Comparison of ENCODE assay signal across 8 mouse cellular contexts in genomic region chr19:60608766-60609165, GRCm38 (mm10). TPM values are rescaled to one million over a fixed set of nuclear protein-coding genes. Genes with fewer than 3 reads are reported as not detected.
DNase-seq lines count a peak whose midpoint lies in the region; ATAC-seq and TF ChIP-seq lines count a peak whose summit lies in the region.

No protein-coding gene starts in this region.

- no peak overlapping the region for H3K4me3 ChIP-seq in forebrain, postnatal 0 days (ENCODE audit: low read depth, low read length)
- H3K4me3 ChIP-seq in forebrain, embryonic 12.5 days (replicated peaks), result no peak overlapping the region
- no peak overlapping the region for H3K4me3 ChIP-seq in spleen, adult 2 months (ENCODE audit: extremely low read depth, insufficient read depth, insufficient read length)

- H3K4me2 ChIP-seq in forebrain, postnatal 0 days (ENCODE audit: low read depth), result no peak overlapping the region
- no peak overlapping the region for H3K4me2 ChIP-seq in forebrain, embryonic 12.5 days

- ATAC-seq in forebrain, postnatal 0 days, result no peak
- no peak for ATAC-seq in forebrain, embryonic 12.5 days (ENCODE audit: low FRiP score)

- no peaks in the 10 kb centered on the region for H3K4me1 ChIP-seq in forebrain, postnatal 0 days (ENCODE audit: insufficient read depth)
- H3K4me1 ChIP-seq in forebrain, embryonic 12.5 days, result peaks cover 7% of the 10 kb centered on the region; the same call in 1 of the 2 replicates
- no peaks in the 10 kb centered on the region for H3K4me1 ChIP-seq in spleen, adult 2 months (ENCODE audit: control insufficient read depth, insufficient read depth, insufficient read length)

- no peaks in the 10 kb centered on the region for H3K36me3 ChIP-seq in forebrain, postnatal 0 days (ENCODE audit: insufficient read depth)
- no peaks in the 10 kb centered on the region for H3K36me3 ChIP-seq in forebrain, embryonic 12.5 days (replicated peaks)
- no peaks in the 10 kb centered on the region for H3K36me3 ChIP-seq in spleen, adult 2 months (ENCODE audit: control insufficient read depth, insufficient read depth, low read length)

- H3K9ac ChIP-seq in forebrain, postnatal 0 days, result no peak overlapping the region
- H3K9ac ChIP-seq in forebrain, embryonic 12.5 days, result no peak overlapping the region

- no peaks in the 10 kb centered on the region for H3K27me3 ChIP-seq in forebrain, postnatal 0 days (ENCODE audit: insufficient read depth, low read length)
- no peaks in the 10 kb centered on the region for H3K27me3 ChIP-seq in forebrain, embryonic 12.5 days
- peaks cover 1% of the 10 kb centered on the region for H3K27me3 ChIP-seq in spleen, adult 2 months (ENCODE audit: control insufficient read depth, insufficient read depth, low read length)

- no peaks in the 10 kb centered on the region for H3K9me3 ChIP-seq in forebrain, postnatal 0 days (ENCODE audit: low read length)
- H3K9me3 ChIP-seq in forebrain, embryonic 12.5 days, result no peaks in the 10 kb centered on the region

- WGBS in forebrain, postnatal 0 days, result 42% methylated on average over 5 of the region's 5 CpGs
- 30% methylated on average over 5 of the region's 5 CpGs for WGBS in forebrain, embryonic 12.5 days
- WGBS in spleen, adult 2 months, result 63% methylated on average over 5 of the region's 5 CpGs

- DNase-seq in forebrain, postnatal 0 days, result no peak
- peak in 1 of 2 experiments; percentile 16 for DNase-seq in spleen, adult 2 months (ENCODE audit: low read depth in 1 of 2, low spot score in 2 of 2)
- DNase-seq in spleen, adult 12 weeks (ENCODE audit: low spot score), result no peak
- DNase-seq in c-Kit-positive CD71-positive TER-119-positive erythroid progenitor cells, embryonic 14.5 days (ENCODE audit: low spot score), result peak; percentile 26
- DNase-seq in kidney, postnatal 4 days, result peak; percentile 52 to 54
- peak; percentile 46 for DNase-seq in testis, postnatal 10 days (ENCODE audit: low spot score)
- DNase-seq in right cerebral cortex, postnatal 10 days (ENCODE audit: low spot score in 2 of 2), result no peak

- no peak for TF ChIP-seq POLR2A in spleen, adult 2 months (IDR thresholded peaks at IDR 0.05; ENCODE audit: low read depth, low read length)

- peak; percentile 54 for TF ChIP-seq CTCF in forebrain, postnatal 0 days (IDR thresholded peaks at IDR 0.05; ENCODE audit: low read depth)
- TF ChIP-seq CTCF in spleen, adult 2 months (IDR thresholded peaks at IDR 0.05; ENCODE audit: extremely low read depth, insufficient read depth, insufficient read length, insufficient replicate concordance), result peak; percentile 43; the same call in 1 of the 2 replicates

- H3K27ac ChIP-seq in forebrain, postnatal 0 days (ENCODE audit: low read depth, low read length), result no peak overlapping the region
- H3K27ac ChIP-seq in forebrain, embryonic 12.5 days, result no peak overlapping the region
- H3K27ac ChIP-seq in spleen, adult 2 months (ENCODE audit: insufficient read depth, low read length), result no peak overlapping the region

RNA-seq across cellular contexts. Expression of gene Cacul1, which starts 27.9 kb away (rescaled TPM):
- 50.3 and 55.8 TPM in 2 replicates for total RNA-seq in forebrain, postnatal 0 days (2014; rRNA removed)
- polyA plus RNA-seq in forebrain, postnatal 0 days (2015; fragmentation: Nextera tagmentation; extraction: Ambion mirVana), result 9.6 and 14.4 TPM in 2 replicates
- polyA plus RNA-seq in forebrain, embryonic 12.5 days (2016; fragmentation: Nextera tagmentation; extraction: Ambion mirVana), result 33.3 and 34.1 TPM in 2 replicates
- polyA plus RNA-seq in spleen, adult 2 months (2012; rRNA removed), result 7.9 and 10.4 TPM in 2 replicates

Comparison
In these comparisons a context has a peak if more than half of its experiments do, and no peak if none do; other contexts are left out.
1. DNase-seq: peak in c-Kit-positive CD71-positive TER-119-positive erythroid progenitor cells, embryonic 14.5 days (single experiment), kidney, postnatal 4 days (2 of 2) and testis, postnatal 10 days (single experiment); none in forebrain, postnatal 0 days (single experiment), spleen, adult 12 weeks (single experiment) and right cerebral cortex, postnatal 10 days (0 of 2).